Mouse (Mus musculus) thymus, postnatal 25 days (tissue): Measurements from ENCODE around the gene Atp8b5.
A peak's percentile ranks its signal among the peaks of the same experiment; 100 is the strongest.

ENCODE experiments used
- DNase-seq: peaks from one replicate; pipeline ENCODE4 v3.0.0; 2022

The Atp8b5 gene

DNA sequence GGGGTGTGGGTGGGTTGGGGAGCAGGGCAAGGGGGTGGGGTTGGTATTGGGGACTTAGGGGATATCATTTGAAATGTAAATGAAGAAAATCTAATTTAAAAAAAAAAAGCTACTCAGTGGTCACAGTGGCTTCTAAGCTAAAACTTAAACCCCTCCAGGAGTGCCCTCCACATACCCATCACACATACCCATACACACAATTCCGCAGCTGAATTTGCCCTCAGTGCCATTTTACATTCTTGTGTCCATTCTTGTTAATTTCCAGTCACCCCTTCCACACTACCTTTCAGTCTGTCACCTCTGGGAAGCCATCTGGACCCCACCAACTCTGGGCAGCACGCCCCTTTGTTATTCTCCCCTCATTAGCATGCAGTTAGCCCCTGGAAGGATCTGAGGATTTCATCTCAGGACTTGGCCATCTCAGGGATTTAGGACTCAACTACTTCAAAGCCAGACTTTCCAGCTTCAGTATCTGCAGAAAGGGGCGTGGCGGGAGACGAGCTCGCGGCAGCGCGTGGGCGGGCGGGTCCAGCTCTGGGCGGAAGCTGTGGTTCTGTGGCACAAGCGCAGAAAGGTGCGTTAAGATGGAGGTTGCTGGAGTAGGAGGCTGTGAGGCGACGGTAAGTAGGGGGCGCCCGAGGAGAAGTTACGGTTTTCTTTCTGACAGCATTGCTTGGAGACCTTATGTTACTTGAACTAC, at the start of gene Atp8b5:
Gene Atp8b5, plus strand, starts transcription at position 537 of the 700 bp plus-strand sequence.
- peak; percentile 70 for DNase-seq

DNA sequence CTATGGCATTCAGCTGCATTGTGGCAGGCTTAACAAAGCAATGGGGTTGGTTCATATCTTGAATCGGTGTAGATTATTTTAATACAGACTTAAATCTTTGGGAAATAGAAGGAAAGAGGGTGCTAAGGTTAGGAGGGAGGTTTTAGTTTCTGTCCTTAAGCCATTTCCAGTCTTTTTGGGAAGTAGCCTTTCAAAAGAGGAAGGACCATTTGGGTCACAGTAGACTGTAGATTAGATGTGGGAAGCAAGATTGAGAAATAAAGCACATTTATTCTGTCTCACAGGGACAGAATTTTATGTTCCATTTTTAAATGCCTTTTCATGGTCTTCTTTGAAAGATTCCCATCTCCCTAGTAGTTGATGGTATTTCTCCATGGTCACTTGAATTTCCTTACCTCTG, 49.0 kb upstream of the Atp8b5 start:
- DNase-seq: no peak

DNA sequence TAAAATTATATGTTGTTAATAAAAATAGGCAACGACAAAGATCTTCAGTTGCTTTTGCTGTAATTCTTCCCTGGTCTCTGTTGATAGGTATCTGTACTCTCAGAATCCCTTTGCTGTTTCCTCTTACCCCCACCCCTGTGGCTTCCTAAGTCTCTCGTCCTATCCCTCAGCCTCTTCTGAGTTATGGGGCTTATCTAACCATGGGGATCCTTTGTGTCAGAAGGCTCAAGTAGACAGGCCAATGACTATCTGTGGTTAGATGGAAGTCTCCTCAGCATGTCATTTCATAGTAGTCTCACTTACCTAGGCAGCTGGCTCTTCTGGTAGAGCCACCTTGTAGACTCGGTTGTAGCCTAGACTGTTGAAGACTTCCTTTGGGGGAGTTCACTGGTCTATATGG, 35.1 kb upstream of the Atp8b5 start:
- no peak for DNase-seq

DNA sequence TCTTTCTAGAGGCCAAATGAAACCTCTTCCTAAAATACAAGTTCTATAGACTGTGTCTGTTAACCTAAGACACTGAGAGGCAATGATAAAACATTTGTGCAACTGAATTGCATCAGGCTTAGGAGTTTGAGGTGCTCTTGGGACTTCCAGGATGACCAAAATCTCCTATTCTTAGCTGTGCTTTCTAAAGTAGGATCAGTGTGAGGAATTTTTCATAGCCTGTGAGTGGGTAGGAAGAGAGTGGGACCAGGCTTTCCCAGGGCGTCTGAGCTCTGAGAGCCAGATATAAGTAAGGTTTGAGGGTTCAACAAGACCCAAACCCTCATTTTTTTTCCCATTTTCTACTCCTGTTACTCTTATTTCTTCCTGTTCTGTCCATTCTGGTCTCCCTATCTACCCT, 34.0 kb upstream of the Atp8b5 start:
- no peak for DNase-seq

DNA sequence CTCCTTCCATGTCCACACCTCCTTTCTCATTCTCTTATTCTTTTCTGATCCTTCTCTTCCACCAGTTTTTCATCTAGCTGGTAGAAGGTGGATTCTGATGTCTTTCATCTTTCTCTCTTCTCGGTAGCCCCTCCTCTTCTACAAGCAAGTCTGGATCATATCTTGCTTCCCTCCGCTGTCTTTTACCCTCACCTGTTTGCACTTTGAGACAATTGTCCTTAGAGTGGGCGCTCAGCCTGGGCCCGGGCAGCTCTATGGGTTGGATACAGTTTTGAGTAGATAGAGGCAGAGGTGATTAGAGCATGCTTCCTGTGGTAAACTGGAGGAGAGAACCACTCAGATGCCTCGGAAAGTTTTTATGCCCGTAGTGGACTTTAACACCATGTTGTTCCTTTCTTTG, 33.5 kb upstream of the Atp8b5 start:
- DNase-seq: no peak

DNA sequence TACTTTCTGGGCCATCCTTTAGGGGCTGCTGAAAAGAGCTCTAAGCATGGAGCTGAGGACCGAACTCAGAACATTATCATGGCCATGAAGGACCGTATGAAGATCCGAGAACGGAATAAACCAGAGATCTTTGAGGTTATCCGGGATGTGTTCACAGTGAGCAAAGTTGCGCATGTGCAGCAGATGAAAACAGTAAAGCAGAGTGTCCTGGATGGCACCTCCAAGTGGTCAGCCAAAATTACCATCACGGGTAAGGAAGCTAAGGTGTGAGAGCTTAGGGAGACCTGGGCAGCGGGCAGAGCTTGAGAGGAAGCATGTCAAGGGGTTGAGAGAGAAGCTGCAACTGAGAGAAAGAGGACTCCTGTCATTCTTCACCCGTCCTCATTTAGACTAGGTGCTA, 30.1 kb upstream of the Atp8b5 start:
- no peak for DNase-seq

DNA sequence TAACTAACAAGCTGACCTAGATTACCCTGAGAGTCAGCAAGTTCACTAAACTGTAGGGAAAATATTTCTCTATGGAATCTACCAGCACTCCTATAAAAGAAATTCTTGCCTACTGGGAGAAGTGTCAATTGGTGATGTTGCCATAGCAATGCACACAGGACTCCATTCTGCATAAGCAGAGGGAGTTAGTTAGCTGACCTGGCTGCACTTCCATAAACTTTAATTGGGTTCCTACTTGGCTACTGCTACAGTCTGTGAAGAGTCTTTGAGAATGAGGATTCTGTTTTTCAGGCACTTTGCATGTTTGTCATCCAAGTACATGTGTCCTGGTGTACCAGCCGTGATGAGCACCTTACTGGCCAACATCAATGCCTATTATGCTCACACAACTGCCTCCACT, 26.2 kb upstream of the Atp8b5 start:
- DNase-seq: no peak

DNA sequence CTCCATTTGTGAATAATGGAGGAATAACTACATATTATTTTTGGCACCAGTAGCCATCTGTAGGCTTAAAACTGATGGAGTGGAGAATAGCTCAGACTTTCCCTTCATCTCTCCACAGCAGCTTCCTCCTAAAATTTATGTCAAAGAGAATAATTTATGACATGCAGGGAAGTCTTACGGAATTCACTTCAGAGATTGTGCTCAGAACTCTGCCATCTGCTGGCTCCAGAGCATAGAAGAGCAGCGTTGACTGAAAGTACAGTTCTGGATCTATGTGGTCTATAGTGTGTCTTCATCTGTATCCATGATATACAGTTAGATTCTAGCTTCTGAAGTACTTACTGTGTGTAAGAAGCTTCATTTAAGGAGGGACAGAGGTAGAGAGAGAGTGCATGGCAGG, 22.9 kb upstream of the Atp8b5 start:
- no peak for DNase-seq

DNA sequence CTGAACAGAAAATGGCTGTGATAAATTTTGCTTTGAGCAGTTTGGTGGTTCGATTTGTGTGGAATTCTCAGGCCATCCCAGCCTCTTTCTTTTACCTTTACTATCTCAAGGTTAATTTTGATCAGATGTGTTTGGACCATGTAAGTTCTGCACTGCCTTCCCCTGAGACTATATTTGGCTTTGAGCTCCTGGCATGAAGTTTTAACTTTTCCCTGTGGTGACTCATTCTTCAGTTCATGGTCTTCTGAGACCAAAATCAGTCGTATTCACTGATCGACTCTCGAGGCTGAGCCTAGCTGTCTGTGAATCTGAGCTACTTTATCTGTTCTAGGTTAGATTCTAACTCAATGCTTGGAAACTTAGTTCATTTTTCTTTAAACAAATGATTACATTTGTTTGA, 21.2 kb upstream of the Atp8b5 start:
- DNase-seq: no peak

DNA sequence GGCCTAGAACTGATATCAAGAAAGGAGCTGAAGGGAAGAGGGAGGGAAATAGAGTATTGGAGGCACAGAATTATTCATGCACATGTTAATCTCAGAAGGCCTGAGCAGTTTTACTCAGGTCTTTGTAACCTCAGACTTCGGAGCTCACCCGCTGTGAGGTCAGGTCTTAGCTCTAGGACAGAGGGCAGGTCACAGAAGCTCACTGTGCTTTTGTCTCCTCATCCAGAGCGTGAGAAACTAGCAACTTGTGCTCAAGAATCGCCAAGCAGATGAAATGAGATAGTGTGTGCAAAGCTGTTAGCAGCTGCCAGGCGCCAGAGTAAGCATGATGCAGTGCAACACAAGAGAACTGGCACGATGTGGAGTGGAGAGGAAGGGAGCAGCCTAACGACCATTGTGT, 18.9 kb upstream of the Atp8b5 start:
- no peak for DNase-seq

DNA sequence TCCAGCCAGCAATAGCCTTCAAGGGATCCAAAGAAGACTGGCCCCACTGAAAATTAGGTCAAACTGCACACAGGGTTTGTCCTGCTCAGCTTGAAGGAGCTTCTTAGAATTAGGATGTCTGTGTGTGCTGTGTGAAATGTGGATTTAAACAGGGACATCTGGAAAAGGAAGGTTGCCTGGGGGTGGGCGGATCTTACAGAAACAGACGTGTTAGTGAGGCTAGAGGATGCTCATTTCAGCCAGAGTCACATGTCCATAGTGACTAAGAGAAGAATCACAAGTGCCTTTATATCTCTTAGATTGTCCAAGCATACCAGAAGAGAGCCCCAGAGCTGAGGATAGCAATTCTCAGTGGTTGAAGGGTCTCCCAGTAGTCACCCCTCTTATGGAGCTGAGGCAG, 18.1 kb upstream of the Atp8b5 start:
- no peak for DNase-seq

DNA sequence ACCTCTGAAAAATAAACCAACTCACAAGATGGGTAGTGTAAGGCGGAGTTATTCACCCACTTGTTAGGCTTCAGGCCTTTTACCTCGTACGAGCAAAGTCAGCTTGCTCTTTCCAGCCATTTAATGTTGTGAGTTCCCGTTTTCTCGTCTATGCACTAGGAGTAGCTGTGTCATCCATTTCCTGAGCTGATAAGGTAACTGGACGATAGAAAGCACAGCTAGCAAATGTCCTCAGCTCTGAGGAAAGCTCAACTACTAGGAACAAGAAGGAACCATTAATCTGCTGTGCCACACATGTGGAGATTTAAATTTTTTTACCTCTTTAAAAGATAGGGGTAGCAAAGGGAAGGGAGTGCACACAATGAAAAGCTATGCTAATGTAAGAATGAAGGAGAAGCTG, 15.7 kb upstream of the Atp8b5 start:
- no peak for DNase-seq

DNA sequence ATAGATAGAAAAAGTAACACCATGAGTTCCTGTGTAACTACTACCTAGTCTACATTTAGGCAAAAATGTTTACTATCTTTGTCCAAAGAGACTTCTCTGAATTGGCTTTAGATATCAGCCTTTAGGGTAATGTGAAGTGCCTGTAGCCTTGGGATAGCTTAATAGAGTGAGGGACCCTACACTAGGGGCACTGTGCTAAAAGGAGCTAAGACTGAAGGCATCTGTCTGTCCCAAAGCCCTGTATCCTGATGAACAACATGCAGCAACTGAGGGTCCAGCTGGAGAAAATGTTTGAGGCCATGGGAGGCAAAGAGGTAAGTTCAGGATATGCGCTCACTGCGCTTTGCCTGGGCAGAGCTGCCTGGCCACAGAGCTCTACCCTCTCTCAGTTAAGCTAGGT, 9.9 kb upstream of the Atp8b5 start:
- no peak for DNase-seq

DNA sequence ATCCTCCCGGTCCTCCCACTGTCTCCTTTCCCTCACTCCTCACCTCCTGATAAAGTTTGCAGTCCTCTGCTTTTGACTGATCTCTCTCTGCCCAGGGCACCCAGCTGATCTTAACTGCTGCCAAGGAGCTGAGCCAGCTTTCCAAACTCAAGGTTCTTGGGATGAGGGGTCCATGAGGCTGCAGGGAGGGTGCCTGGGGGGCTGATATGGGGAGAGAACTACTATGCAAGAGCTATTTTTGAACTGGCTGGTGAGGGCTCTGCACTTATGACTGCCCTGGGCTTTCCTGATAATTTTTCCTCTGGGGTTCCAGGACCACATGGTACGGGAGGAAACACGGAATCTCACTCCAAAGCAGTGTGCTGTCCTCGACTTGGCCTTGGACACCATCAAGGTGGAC, 8.4 kb upstream of the Atp8b5 start:
- no peak for DNase-seq

DNA sequence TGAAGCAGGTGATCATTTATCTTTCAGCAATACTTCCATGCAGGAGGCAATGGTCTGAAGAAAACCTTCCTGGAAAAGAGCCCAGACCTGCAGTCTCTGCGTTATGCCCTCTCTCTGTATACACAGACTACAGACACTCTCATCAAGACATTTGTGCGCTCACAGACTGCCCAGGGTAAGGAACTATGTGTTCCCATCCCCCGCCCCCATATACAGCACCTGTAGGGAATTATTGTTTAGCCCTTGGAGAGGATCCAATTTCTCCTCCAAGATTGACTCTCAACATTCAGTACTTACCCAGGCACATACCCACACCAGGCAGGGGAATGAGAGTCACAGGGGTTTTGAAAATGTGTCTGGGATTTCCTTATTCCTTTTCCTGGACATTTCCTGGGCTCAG, 7.5 kb upstream of the Atp8b5 start:
- no peak for DNase-seq

DNA sequence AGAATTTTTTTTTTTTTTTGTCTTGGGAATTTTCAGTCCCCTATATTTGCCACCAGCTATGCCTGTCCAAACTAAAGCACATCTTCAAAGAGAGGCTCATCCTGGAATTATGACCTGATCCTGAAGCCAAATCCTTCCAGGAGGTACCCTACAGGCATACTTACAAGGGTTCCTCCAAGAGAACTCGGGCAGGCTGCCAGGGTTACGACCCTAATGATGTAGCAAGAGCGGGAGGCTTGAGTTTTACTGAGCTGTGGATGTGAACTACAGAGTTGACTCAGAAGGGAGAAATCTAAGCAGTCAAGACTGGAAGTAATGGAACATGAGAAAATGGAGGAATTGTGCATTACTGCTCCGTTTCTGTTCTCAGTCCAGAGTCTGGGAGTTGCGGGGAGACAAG, 6.9 kb upstream of the Atp8b5 start:
- no peak for DNase-seq

DNA sequence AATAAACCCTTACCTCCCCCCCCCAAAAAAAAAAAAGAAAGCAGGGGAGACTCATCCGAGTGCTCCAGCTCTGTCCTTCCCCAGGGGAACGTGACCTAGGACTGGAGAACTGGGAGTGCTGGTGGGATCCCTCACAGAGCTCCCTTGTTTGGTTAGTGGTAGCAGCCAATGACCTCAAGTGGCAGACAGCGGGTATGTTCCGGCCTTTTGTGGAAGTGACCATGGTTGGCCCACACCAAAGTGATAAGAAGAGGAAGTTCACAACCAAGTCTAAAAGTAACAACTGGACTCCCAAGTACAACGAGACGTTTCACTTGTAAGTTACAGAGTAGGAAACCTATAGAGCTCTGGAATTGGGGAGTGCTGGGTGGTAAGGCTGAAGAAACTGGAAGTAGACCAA, 4.1 kb upstream of the Atp8b5 start:
- DNase-seq: no peak

DNA sequence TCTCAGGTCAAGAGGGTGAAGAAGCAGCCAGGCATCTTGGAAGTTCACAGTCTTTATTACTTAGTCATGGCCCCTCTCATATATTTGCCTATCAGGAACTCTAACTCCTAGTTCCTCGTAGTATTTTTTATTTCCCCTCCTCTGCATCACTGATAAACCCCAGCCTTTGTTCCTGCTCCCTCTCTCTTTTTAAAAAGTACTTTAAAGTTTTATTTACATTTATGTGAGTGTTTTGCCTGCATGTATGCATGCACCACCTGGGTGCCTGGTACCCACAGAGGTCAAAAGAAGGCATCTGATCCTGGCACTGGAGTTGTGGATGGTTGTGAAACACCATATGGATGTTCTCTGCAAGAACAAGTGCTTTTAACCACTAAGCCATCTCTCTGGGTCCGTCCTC, 813 bp upstream of the Atp8b5 start:
- no peak for DNase-seq

DNA sequence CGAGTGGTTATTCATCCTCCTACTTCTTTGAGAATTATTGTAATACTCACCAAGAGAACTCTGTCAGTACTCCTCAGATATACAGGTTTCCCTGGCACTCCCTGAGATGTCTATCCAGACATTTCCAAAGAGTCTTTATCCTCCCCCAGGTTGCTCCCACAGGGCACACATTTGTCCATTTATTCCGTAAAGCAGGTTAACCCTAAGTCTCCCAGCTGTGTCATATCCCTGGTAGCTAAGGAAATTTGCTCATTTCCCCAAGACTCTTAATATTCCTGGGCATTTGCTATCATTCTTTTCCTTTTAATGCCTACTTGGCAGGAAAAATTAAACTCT, 332 bp downstream of the Atp8b5 start:
- no peak for DNase-seq

DNA sequence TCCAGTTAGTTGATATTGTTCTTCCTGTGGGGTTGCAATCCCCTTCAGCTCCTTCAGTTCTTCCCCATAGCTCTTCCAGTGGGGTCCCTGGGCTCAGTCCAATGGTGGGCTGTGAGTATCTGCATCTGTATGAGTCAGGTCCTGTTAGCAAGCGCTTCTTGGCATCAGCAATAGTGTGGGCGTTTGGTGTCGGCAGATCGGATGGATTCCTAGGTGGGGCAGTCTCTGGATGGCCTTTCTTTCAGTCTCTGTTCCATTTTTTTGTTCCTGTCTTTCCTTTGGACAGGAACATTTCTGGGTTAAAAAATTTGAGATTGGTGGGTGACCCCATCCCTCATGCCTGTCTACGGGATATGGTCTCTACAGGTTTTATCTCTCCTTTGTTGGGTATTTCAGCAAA, 18.5 kb downstream of the Atp8b5 start:
- no peak for DNase-seq

DNA sequence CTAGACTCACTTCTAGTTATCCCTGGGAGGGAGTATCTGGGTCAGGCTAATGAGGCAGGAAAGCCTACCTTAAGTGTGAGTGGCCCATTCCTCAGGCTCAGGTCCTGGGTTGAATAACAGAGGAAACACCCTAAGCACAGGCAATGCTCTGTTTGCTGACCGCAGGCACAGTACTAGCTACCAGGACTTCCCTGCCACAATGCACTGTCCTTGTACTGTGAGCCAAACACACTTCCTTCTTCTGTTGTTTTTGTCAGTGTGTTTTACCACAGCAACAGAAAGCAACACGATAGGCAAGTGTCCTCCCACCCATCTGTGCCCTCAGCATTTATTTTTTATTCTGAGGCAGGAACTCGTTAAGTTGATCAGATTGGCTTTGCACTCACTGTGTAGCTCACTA, 20.3 kb downstream of the Atp8b5 start:
- DNase-seq: no peak

DNA sequence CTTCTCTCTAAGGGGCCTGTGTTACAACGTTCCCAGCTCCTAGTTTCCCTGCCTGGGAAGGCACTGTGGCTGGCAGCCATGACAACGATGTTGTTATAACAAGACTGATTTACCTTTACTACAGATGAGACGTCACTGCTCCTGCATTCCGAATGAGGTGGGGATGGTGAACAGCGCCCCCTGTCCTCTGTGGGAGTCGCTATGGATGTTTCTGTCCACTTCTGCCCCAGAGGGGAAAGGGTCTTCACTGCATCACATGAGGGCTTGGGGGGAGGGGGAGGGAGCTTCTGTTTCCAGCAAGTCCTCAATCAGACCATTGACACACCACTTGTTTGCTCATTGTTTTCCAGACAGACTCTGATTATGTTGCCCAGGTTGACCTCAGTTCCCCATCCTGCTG, 27.0 kb downstream of the Atp8b5 start:
- peak; percentile 1 for DNase-seq

DNA sequence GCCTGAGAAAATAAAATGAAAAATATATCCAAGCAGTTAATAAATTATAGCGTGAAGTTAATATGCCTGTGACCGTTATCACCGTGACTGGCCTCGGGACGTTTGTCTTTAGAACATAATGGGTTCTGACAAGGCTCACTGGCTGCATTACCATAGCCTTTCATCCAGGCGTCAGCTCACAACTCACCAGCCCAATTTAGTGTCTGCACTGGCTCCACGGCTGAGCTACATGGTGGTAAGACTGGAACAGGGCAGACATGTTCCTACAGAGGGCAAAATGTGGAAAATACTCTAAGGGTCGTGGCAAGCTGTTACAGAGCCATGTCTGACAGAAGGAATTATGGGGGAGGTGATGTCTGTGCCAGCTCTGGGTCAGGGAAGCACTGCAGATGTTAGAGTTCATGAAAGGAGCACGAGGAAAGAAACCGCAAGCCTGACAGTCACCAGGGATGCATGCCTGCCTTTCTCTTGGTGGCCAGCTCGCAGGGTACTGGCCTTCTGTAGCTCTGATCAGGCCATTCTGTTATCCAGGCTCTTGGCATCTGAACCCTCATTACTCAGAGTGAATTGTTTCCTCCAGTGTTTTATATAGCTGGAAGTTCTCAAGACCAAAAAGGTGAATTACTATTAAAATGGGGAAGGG, 42.9 kb downstream of the Atp8b5 start:
- DNase-seq: no peak

DNA sequence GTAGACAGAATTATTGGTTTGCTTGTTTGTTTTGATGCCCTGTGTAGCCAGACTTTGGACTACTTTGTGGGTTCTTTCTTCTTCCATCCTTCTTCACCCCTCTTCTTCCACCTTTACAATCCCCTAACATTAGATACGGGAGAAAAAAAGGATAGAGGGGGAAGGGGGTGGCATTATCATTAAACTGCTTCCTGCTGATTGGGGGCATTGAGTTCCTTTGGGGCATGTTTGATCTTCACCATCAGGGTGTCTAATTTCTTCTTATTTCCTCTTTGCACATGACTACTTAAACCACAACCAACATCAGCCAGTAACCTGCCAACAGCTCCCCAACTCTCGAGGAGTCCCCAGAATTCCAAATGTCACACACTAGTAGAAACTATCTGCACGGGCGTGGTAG, 54.6 kb downstream of the Atp8b5 start:
- DNase-seq: no peak

DNA sequence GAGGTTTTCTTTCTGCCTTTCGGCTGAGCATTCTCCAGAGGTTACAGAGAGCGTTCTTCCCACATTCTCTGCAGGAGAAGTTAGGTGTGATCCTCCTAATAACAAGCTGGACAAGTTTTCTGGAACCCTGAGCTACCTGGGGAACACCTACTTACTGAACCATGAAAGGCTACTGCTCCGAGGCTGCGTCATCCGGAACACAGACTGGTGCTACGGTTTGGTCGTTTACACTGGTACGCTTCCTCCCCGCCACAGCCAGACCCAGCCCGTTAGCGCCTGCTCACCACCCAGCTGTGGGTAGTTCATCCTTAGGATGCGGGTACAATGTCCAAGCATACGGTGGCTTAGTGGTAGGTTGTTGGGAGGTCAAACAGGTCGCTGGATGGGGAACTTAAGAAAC, 55.4 kb downstream of the Atp8b5 start:
- DNase-seq: no peak
